Mouse (Mus musculus) neural tube, embryonic 12.5 days (tissue): ENCODE measurements around the gene Rnf207. TPM values are rescaled to one million over a fixed set of nuclear protein-coding genes. Genes with fewer than 3 reads are reported as not detected.

Source experiments
- ATAC-seq: fragments of 200-750 bp; cut with Nextera tagmentation; 2 replicates; pipeline ENCODE4 v1.8.0; 2017; ENCODE audit warnings: low read depth, mild to moderate bottlenecking, moderate TSS enrichment, moderate library complexity; ENCODE audit not compliant: low FRiP score
- H3K27ac ChIP-seq: fragments of 300-500 bp; sonication (generic); 2 replicates; pipeline ENCODE4 v1.5.1; 2016
- H3K27me3 ChIP-seq: fragments of 300-500 bp; sonication (generic); replicated peaks from 2 replicates; pipeline ENCODE4 v1.6.1; 2016; ENCODE audit warnings: mild to moderate bottlenecking
- H3K36me3 ChIP-seq: fragments of 300-500 bp; sonication (generic); 2 replicates; pipeline ENCODE4 v1.6.1; 2016; ENCODE audit warnings: mild to moderate bottlenecking
- H3K4me1 ChIP-seq: fragments of 300-500 bp; sonication (generic); 2 replicates; pipeline ENCODE4 v1.6.1; 2016
- H3K4me2 ChIP-seq: fragments of 300-500 bp; sonication (generic); replicated peaks from 2 replicates; pipeline ENCODE4 v1.6.1; 2016; ENCODE audit warnings: mild to moderate bottlenecking
- H3K4me3 ChIP-seq: fragments of 300-500 bp; sonication (generic); 2 replicates; pipeline ENCODE4 v1.5.1; 2016
- H3K9ac ChIP-seq: fragments of 300-500 bp; sonication (generic); 2 replicates; pipeline ENCODE4 v1.6.1; 2016; ENCODE audit warnings: mild to moderate bottlenecking
- H3K9me3 ChIP-seq: fragments of 300-500 bp; sonication (generic); 2 replicates; pipeline ENCODE4 v1.6.1; 2016; ENCODE audit warnings: mild to moderate bottlenecking
- WGBS: fragments of 180-500 bp; shearing (Covaris S2); methylation state at CpG from one replicate; pipeline ENCODE4 v1.1.7; 2016; 5-methylcytosine and 5-hydroxymethylcytosine counted together
- polyA plus RNA-seq: library from polyadenylated mRNA; unstranded; fragments of >200 nt; fragmentation: Nextera tagmentation; extraction: Ambion mirVana; gene quantifications from 2 replicates; pipeline ENCODE4 v1.2.1, GENCODE M21; 2016

The Rnf207 gene
- polyA plus RNA-seq = 5.8 and 7.3 TPM in 2 replicates

DNA sequence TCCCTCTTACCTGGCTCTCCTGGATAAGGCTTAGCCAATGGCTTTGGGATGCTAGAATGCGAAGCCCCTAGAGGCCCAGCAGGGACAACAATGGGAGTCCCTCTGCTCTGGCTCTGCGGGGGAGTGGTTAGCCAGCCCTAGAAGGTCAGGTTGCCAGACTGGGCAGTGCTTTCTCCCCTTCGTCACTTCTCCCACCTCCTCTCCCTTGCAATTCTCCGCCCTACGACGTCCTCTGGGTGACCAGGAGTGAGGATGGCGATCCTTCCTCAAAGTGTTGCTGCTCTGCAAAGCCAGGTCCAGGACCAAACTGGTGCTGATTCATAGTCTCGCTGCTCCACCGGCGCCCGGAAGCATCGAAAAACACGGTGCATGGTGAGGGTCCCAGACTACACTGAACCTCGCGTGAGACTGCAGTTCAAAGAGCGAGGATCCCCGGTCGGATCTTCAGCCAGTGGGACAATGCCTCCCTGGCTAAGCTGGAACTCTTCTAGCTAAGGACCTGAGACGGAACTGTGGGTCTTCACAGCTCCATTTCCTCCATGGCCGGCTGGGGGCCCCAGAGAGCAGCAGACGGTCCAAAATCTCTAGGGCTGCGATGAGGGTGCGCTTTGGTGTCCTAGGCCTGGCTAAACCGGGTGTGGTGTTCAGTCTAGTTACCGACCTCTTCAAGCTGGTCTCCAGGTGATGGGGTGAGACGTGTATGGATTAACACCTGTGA is at the start of gene Rnf207:
Gene Rnf207, minus strand, starts transcription at position 477 of the 718 bp plus-strand sequence.
- Histone ChIP-seq H3K27me3 (peaks cover 54% of the 10 kb centered on the region), H3K36me3 (no peaks in the 10 kb centered on the region), H3K4me1 (peaks cover 18% of the 10 kb centered on the region), H3K4me2 (peak within 1 kb of the TSS; percentile 46), H3K9ac (no peak within 1 kb of the TSS), H3K4me3 (no peak within 1 kb of the TSS; the same call in 1 of the 2 replicates), H3K9me3 (no peaks in the 10 kb centered on the region), H3K27ac (no peak within 1 kb of the TSS)
- ATAC-seq = no peak
- 4% methylated on average over 26 of the region's 26 CpGs for WGBS

DNA sequence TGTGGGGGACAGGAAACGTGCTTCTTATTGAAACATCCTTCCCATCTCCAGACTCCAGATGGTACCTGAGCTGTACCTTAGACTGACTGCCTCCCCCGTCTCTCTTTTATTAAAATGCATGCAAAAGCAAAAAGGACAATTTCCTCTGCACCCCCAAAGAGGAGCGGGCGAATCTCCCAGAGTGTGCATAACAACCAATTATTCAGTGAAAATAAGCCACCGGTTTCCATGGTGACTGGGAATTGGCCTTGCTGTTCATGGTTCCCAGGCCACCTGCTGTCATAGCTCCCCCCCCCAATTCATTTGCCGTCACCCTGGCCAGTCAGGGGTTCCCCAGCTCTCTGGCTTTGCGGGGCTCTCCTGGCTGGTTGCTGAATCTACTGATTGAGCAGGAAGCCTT is 46.4 kb upstream of the Rnf207 start:
- Histone ChIP-seq H3K4me1 (peaks cover 16% of the 10 kb centered on the region), H3K9ac (no peak overlapping the region), H3K9me3 (no peaks in the 10 kb centered on the region), H3K36me3 (no peaks in the 10 kb centered on the region), H3K4me3 (no peak overlapping the region), H3K27me3 (peaks cover 12% of the 10 kb centered on the region), H3K4me2 (no peak overlapping the region), H3K27ac (no peak overlapping the region)
- WGBS = 51% methylated on average over 7 of the region's 7 CpGs
- no peak for ATAC-seq

DNA sequence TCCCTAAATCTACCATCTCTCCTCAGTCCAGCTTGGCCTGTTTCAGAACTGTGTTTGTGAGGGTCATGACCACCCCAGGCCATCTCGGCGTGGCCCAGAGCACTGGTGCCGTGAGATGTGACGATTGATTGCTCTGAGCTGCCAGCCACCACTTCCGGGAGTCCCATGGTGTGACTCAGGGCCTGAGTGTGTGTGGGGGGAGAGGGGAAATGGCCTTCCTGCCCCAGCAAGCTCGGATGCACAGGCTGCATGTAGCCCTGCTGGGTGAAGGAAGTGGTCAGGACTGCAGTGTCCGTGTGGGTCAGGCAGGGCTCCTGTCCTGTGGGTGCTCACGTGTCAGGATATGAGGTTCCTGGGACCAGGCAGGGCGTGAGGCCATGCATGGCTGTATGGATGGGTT is 43.4 kb upstream of the Rnf207 start:
- H3K9me3 ChIP-seq = no peaks in the 10 kb centered on the region

DNA sequence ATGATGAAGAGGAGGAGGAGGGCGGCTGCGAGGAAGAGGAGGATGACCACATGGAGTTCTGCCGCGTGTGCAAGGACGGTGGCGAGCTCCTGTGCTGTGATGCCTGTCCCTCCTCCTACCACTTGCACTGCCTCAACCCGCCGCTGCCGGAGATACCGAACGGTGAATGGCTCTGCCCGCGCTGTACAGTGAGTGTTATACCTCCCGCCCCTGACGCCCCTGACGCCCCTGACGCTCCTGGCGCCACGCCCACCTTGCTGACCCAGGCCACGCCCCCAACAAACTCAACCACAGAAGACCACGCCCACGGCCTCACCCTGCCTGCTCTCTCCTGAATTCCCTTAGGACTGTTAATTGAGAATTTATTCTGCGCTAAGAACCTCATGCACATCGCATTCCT is 42.1 kb upstream of the Rnf207 start:
- ATAC-seq = peak; percentile 63; the same call in 1 of the 2 replicates
- WGBS = 1% methylated on average over 24 of the region's 24 CpGs
- H3K9ac ChIP-seq = no peak overlapping the region

More for the DNA sequence above, 43.4 kb upstream of the Rnf207 start:
- peaks cover 16% of the 10 kb centered on the region for H3K4me1 ChIP-seq
- ATAC-seq = no peak
- no peak overlapping the region for H3K27ac ChIP-seq
- no peak overlapping the region for H3K4me2 ChIP-seq
- H3K36me3 ChIP-seq = no peaks in the 10 kb centered on the region
- no peak overlapping the region for H3K4me3 ChIP-seq
- 70% methylated on average over 9 of the region's 9 CpGs for WGBS
- no peak overlapping the region for H3K9ac ChIP-seq
- H3K27me3 ChIP-seq = peaks cover 25% of the 10 kb centered on the region

DNA sequence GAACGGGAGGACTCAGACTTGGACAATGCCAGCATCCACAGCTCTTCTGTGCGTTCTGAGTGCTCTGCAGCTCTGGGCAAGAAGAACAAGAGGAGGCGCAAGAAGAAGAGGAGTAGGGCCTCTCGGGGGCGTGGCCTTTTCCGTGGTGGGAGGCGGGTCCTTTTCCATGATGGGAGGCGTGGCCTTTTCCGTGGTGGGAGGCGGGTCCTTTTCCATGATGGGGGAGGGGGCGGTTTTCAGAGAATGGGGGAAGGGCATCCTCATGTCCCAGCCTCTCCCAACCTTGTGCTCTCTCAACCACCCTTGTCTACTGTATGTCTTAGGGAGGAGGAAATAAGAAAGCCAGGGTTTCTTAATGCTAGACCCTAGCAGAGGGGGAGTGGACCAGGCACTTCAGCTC is 40.9 kb upstream of the Rnf207 start:
- Histone ChIP-seq H3K27me3 (peaks cover 25% of the 10 kb centered on the region), H3K9ac (no peak overlapping the region), H3K9me3 (no peaks in the 10 kb centered on the region), H3K4me3 (no peak overlapping the region), H3K4me1 (peaks cover 7% of the 10 kb centered on the region), H3K4me2 (no peak overlapping the region), H3K27ac (no peak overlapping the region), H3K36me3 (no peaks in the 10 kb centered on the region)
- 4% methylated on average over 11 of the region's 11 CpGs for WGBS
- no peak for ATAC-seq

More for the DNA sequence above, 42.1 kb upstream of the Rnf207 start:
- Histone ChIP-seq H3K9me3 (no peaks in the 10 kb centered on the region), H3K27me3 (peaks cover 25% of the 10 kb centered on the region), H3K36me3 (no peaks in the 10 kb centered on the region), H3K27ac (no peak overlapping the region), H3K4me1 (peaks cover 16% of the 10 kb centered on the region), H3K4me3 (0 out of 2 replicates have a peak overlapping the region, but pooled peaks have one; percentile 7), H3K4me2 (peak overlapping the region; percentile 53)

DNA sequence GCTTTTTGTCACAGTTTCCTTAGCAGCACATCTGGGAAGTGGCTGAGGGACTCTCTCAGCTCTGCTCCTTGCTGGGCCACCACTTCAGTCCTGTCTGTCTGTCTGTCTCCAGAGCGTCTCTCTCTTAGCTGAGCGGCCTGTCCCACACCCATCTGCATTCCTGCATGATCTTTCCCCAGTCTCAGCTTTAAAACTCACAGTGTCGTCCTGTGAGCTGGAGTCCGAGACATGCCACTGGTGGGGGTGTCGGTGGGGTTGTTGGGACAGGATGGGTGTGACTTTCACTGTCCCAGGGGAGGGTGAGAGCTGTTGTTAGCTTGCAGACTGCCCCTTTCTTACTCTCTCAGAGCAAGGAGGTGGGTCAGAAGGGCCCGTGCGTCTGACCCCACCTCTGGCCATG is 36.9 kb upstream of the Rnf207 start:
- ATAC-seq = no peak
- Histone ChIP-seq H3K36me3 (no peaks in the 10 kb centered on the region), H3K4me3 (no peak overlapping the region), H3K4me2 (no peak overlapping the region), H3K9me3 (no peaks in the 10 kb centered on the region), H3K9ac (no peak overlapping the region), H3K27ac (no peak overlapping the region), H3K4me1 (peaks cover 12% of the 10 kb centered on the region), H3K27me3 (peaks cover 29% of the 10 kb centered on the region)
- 82% methylated on average over 7 of the region's 7 CpGs for WGBS

DNA sequence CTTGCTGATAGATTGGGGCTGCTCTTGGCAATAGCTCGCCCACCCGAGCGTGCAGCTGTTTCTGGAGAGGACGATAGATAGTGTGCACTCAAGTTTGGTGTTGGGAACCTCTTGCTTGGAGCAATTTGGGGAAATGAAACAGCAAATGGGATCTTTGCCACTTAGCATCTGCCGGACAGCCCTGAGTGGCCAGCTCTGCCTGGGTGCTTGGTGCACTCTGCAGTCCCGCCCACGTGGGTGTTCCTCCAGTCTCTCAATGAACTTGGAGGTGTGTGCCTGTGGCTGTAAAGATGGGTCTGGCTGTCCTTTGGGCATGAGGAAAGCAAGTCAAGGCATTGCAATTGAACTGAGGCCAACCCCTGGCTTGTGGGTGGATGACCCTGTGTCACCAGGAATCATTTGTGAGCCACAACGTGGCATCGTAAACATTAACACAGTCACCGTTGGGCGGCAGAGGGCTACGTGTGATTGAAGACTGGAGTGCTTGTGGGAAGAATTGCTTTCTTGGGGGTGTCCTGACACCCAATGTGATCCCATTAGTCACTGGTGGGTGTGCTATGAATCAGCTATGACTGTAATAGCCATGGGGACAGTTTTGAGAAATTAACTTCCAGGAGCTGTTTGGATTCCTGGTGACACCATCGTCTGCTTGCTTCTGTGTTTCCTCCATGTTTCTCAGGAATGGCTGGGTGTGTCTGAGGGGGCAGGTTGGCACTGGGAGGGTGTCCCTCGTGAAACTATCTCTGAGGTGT is 35.3 kb upstream of the Rnf207 start:
- peaks cover 25% of the 10 kb centered on the region for H3K27me3 ChIP-seq
- H3K9me3 ChIP-seq = no peaks in the 10 kb centered on the region
- no peak overlapping the region for H3K9ac ChIP-seq
- H3K27ac ChIP-seq = no peak overlapping the region
- no peak overlapping the region for H3K4me3 ChIP-seq
- ATAC-seq = no peak
- no peaks in the 10 kb centered on the region for H3K36me3 ChIP-seq
- no peak overlapping the region for H3K4me2 ChIP-seq
- WGBS = 67% methylated on average over 14 of the region's 14 CpGs
- peaks cover 23% of the 10 kb centered on the region for H3K4me1 ChIP-seq

DNA sequence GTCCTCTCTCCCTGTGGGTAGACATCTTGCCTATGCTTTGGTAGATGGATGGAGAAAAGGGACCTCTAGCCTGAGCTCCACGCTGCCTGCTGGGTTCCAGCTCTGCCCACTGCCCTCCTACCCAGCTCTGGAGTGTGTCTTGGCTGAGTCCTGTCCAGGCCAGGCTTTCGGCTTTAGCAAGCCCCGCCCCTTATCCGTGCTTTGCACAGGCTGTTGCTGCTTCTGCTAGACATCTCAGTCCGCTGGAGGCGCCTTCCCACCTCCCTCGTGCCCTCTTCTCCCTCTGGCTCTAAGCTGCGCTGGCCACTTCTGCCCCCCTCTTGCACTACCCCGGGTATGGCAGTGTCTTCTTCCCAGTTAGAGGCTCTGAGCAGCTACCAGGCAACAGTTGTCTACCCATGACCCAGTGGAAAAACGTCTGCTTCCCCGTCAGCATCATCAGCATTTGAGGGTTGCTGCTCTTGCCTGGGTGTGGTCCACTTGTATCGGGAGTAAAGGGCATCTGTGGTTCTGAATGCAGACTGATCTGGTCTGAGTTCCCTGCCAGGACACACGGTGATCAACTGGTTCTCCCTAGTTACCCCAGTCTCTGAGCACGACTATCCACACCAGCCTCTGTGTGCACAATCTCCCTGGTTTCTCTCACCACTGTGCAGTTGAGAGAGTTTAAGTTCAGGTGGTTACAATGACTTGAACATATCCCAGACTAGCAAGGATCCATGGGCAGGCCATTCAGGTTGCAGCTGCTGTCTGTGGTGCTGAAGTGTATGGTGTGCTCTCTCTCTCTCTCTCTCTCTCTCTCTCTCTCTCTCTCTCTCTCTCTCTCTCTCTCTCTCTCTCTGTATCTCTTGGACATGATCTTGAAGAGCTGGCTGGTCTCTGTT is 32.9 kb upstream of the Rnf207 start:
- Histone ChIP-seq H3K9me3 (no peaks in the 10 kb centered on the region), H3K4me2 (no peak overlapping the region), H3K27ac (no peak overlapping the region), H3K9ac (no peak overlapping the region), H3K36me3 (no peaks in the 10 kb centered on the region), H3K4me3 (no peak overlapping the region), H3K4me1 (peaks cover 23% of the 10 kb centered on the region), H3K27me3 (peaks cover 40% of the 10 kb centered on the region)
- no peak for ATAC-seq
- 12% methylated on average over 14 of the region's 14 CpGs for WGBS

DNA sequence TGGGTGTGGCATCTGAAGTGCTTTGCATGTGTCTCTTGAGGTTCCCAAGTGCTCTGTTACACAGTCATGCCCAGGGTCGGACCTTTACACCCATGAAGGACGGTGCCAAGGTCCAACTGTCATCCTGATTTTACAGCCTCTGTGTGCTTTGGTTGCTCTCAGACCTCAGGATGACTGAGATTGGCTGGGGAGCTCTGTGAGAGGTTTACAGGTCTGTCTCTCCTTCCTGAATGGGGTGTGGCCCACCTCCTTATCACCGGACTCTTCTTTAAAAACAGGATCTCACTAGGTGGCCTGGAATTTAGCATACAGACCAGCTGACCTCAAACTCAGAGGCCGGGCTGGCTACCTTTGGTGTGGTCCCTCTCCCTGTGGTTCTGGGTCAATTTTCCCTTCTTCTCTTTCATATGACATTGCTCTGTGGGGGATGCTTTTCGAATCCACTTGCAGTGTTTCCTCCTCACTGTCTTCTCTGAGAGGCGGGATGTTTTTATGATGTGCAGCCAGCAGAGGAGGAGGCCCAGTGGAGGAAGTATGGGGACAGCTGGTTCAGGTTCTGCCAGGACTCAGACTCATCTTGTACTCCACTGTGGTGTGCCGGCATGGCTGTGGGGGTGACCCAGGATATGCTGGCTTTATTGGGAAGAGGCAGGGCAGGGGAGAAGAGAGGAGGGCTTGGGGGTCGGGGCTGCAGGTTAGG is 32.1 kb upstream of the Rnf207 start:
- H3K9me3 ChIP-seq = no peaks in the 10 kb centered on the region
- no peak for ATAC-seq
- peaks cover 23% of the 10 kb centered on the region for H3K4me1 ChIP-seq
- no peaks in the 10 kb centered on the region for H3K36me3 ChIP-seq
- H3K9ac ChIP-seq = no peak overlapping the region
- H3K27me3 ChIP-seq = peaks cover 43% of the 10 kb centered on the region
- H3K27ac ChIP-seq = no peak overlapping the region
- no peak overlapping the region for H3K4me2 ChIP-seq
- no peak overlapping the region for H3K4me3 ChIP-seq
- 22% methylated on average over 8 of the region's 8 CpGs for WGBS

DNA sequence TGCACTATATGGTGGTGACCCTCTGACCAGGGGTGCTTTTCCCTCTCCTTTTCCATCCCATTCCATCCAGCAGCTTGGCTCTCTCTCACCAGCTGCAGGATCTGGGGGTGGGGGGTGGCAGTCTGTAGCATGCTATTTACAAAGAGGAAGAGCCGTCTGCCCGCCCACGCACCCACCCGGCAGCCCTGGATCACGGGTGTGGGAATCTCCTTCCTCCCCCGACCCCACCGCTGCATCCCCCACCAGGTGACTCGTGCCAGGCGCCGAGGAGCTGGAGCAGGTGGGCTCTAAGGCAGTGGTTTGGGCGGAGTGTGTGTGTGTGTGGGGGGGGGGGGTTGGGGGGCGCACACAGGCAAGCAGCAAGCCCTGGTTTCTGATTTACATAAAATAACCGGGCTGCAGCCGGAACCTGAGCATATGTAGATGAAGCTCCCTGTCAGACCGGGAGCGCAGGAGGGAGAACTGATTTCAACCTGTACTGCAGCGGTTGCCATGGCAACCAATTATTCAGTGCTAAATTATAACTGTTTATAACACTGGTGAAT is 31.1 kb upstream of the Rnf207 start:
- H3K27ac ChIP-seq = peak overlapping the region; percentile 51; the same call in 1 of the 2 replicates
- WGBS = 7% methylated on average over 16 of the region's 17 CpGs

More for the DNA sequence above, 31.1 kb upstream of the Rnf207 start:
- Histone ChIP-seq H3K36me3 (no peaks in the 10 kb centered on the region), H3K4me3 (0 out of 2 replicates have a peak overlapping the region, but pooled peaks have one; percentile 16), H3K9ac (0 out of 2 replicates have a peak overlapping the region, but pooled peaks have one; percentile 9), H3K4me2 (peak overlapping the region; percentile 46), H3K9me3 (no peaks in the 10 kb centered on the region), H3K4me1 (peaks cover 23% of the 10 kb centered on the region), H3K27me3 (peaks cover 47% of the 10 kb centered on the region)
- 0 out of 2 replicates have a peak, but pooled peaks have one; percentile 23 for ATAC-seq
